Mouse (Mus musculus): ENCODE data around the gene Inpp4b. TPM values are rescaled to one million over a fixed set of nuclear protein-coding genes. Genes with fewer than 3 reads are reported as not detected.
A peak's percentile ranks its signal among the peaks of the same experiment; 100 is the strongest.

Inpp4b gene
- polyA plus RNA-seq, 1 experiment from 2014 or later, result 10.6 TPM

GRCm38 (mm10) chr8:81527661-81528060 lies 185.3 kb downstream of the Inpp4b start:
- Histone ChIP-seq H3K4me2 (no peak overlapping the region), H3K27me3 (replicated peaks) (no peaks in the 10 kb centered on the region), H3K9me3 (no peaks in the 10 kb centered on the region), H3K4me3 (no peak overlapping the region), H3K27ac (no peak overlapping the region), H3K36me3 (replicated peaks) (no peaks in the 10 kb centered on the region), H3K4me1 (no peaks in the 10 kb centered on the region), H3K9ac (no peak overlapping the region)
- WGBS, result 10% methylated on average over 4 of the region's 4 CpGs
- ATAC-seq (replicated peaks), result peak; percentile 27; the same call in 1 of the 2 replicates

- Histone ChIP-seq H3K9me3 (no peaks in the 10 kb centered on the region), H3K36me3 (replicated peaks) (no peaks in the 10 kb centered on the region), H3K9ac (no peak overlapping the region), H3K27me3 (replicated peaks) (no peaks in the 10 kb centered on the region), H3K4me3 (no peak overlapping the region), H3K4me2 (no peak overlapping the region), H3K27ac (no peak overlapping the region), H3K4me1 (no peaks in the 10 kb centered on the region)
- ATAC-seq (replicated peaks), result no peak
- WGBS, result 87% methylated on average over 3 of the region's 3 CpGs
These were observed 196.0 kb downstream of the Inpp4b start for GRCm38 (mm10) chr8:81538310-81538709.

GRCm38 (mm10) chr8:81558550-81558949 lies 216.2 kb downstream of the Inpp4b start:
- Histone ChIP-seq H3K4me2 (no peak overlapping the region), H3K27me3 (replicated peaks) (no peaks in the 10 kb centered on the region), H3K27ac (no peak overlapping the region), H3K4me3 (no peak overlapping the region), H3K36me3 (replicated peaks) (no peaks in the 10 kb centered on the region), H3K9me3 (no peaks in the 10 kb centered on the region), H3K9ac (no peak overlapping the region), H3K4me1 (no peaks in the 10 kb centered on the region)
- WGBS, result 84% methylated on average over 4 of the region's 4 CpGs
- ATAC-seq (replicated peaks), result no peak

GRCm38 (mm10) chr8:81562405-81562804 lies 220.0 kb downstream of the Inpp4b start:
- Histone ChIP-seq H3K9me3 (no peaks in the 10 kb centered on the region), H3K27me3 (replicated peaks) (no peaks in the 10 kb centered on the region), H3K4me2 (no peak overlapping the region), H3K9ac (no peak overlapping the region), H3K4me3 (no peak overlapping the region), H3K4me1 (no peaks in the 10 kb centered on the region), H3K27ac (no peak overlapping the region), H3K36me3 (replicated peaks) (no peaks in the 10 kb centered on the region)
- no peak for ATAC-seq (replicated peaks)
- 72% methylated on average over 1 of the region's 1 CpGs for WGBS

- ATAC-seq (replicated peaks), result no peak
- 90% methylated on average over 4 of the region's 4 CpGs for WGBS
- Histone ChIP-seq H3K27me3 (replicated peaks) (no peaks in the 10 kb centered on the region), H3K27ac (no peak overlapping the region), H3K9me3 (no peaks in the 10 kb centered on the region), H3K4me2 (no peak overlapping the region), H3K9ac (no peak overlapping the region), H3K4me1 (no peaks in the 10 kb centered on the region), H3K4me3 (no peak overlapping the region), H3K36me3 (replicated peaks) (no peaks in the 10 kb centered on the region)
These were observed 223.1 kb downstream of the Inpp4b start for GRCm38 (mm10) chr8:81565484-81565883.

DNA sequence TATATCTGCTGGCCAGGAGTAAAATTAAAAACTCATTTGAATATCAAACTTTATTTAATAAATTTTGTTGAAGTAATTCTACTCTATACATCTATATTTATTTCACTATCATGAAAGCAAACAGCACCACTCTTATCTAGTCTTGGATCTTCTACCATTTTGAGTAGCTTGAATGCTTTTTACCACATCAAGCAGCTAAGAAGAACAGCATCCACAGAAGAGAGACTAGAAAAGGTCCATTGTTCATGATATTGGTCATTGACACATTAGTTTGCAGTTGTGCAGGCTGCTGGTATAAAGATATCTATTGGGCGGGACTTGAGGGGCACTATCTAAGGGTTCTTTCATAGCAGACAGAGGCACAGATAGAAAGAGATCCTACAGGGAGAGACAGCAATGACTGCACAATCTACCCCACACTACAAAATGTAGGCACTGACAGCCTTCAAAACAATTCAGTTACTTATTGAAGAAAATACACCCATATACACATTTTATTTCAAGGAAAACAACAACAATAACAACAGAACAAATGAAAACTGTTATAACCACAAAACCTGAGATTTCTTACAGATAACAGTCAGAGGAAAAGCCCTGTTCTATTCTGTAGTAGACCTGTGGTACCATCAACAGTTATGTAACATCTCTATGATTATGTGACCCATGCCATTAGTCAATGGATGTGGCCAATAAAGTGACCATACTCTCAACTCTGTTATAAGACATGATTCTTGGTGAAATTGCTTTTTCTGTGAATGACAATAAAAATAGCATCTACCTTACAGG lies 230.2 kb downstream of the Inpp4b start:
- 92% methylated on average over 1 of the region's 1 CpGs for WGBS
- no peak for ATAC-seq (replicated peaks)

GRCm38 (mm10) chr8:81575268-81575917 lies 233.0 kb downstream of the Inpp4b start:
- Histone ChIP-seq H3K27me3 (replicated peaks) (no peaks in the 10 kb centered on the region), H3K27ac (no peak overlapping the region), H3K4me1 (no peaks in the 10 kb centered on the region), H3K36me3 (replicated peaks) (no peaks in the 10 kb centered on the region), H3K9ac (no peak overlapping the region), H3K4me2 (no peak overlapping the region), H3K9me3 (no peaks in the 10 kb centered on the region), H3K4me3 (no peak overlapping the region)
- WGBS, result 93% methylated on average over 3 of the region's 3 CpGs
- ATAC-seq (replicated peaks), result no peak

More for the DNA sequence above, 230.2 kb downstream of the Inpp4b start:
- H3K4me1 ChIP-seq, result no peaks in the 10 kb centered on the region
- no peak overlapping the region for H3K4me2 ChIP-seq
- no peak overlapping the region for H3K27ac ChIP-seq
- no peak overlapping the region for H3K4me3 ChIP-seq
- no peak overlapping the region for H3K9ac ChIP-seq
- no peaks in the 10 kb centered on the region for H3K36me3 ChIP-seq (replicated peaks)
- no peaks in the 10 kb centered on the region for H3K9me3 ChIP-seq
- H3K27me3 ChIP-seq (replicated peaks), result no peaks in the 10 kb centered on the region

DNA sequence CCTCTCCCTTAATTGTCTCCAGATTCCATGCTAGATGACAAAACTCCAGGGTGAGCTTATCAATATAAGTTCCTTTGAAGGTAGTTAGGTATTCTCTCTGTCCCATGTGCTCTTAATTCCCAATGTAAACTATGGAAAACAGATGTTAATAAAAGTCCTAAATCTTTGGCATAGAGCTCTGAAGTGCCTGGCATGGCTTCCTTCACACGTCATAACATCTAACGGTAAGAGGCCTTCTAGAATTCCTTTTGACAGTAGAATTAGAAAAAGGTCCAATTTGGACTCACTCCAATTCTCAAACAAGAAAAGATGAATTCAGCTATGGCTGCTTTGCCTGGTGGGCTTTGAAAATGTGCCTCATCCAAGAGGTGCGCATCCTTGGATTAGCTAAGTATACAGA lies 236.6 kb downstream of the Inpp4b start:
- 63% methylated on average over 3 of the region's 3 CpGs for WGBS
- Histone ChIP-seq H3K27ac (no peak overlapping the region), H3K36me3 (replicated peaks) (no peaks in the 10 kb centered on the region), H3K4me1 (no peaks in the 10 kb centered on the region), H3K4me2 (no peak overlapping the region), H3K27me3 (replicated peaks) (no peaks in the 10 kb centered on the region), H3K4me3 (no peak overlapping the region), H3K9ac (no peak overlapping the region), H3K9me3 (no peaks in the 10 kb centered on the region)
- no peak for ATAC-seq (replicated peaks)

DNA sequence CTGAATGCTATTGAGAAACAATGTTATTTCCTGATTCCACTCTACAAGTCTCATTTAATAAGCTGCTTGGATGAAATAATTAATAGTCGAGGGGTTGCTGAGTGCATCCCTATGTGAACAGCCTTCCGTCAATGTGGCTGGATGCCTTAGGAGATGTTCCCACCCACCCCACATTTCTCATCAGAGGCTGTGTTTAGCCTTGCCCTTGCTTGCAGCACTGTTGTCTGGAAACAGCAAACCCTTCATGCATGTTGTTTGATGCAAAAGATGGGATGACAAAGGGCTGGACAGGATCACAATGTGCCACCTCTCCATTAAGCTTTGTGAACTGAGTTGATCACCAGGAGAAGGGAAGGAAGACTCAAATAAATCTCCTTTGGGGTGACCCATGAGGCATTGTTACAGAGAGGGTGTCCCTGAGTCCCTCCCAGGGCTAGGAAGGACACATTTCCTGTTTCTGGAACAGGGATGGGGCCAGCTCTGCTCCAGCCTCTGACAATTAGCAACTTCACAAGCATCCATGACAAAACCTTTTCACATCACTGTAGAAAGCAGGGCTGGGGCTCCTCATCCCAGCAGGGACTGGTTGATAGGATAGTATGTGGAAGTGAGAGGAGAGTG lies 239.6 kb downstream of the Inpp4b start:
- no peaks in the 10 kb centered on the region for H3K27me3 ChIP-seq (replicated peaks)
- H3K27ac ChIP-seq, result no peak overlapping the region
- no peak for ATAC-seq (replicated peaks)
- H3K4me1 ChIP-seq, result no peaks in the 10 kb centered on the region
- 76% methylated on average over 2 of the region's 2 CpGs for WGBS
- no peak overlapping the region for H3K4me2 ChIP-seq
- no peak overlapping the region for H3K9ac ChIP-seq
- H3K9me3 ChIP-seq, result no peaks in the 10 kb centered on the region
- no peak overlapping the region for H3K4me3 ChIP-seq
- no peaks in the 10 kb centered on the region for H3K36me3 ChIP-seq (replicated peaks)

DNA sequence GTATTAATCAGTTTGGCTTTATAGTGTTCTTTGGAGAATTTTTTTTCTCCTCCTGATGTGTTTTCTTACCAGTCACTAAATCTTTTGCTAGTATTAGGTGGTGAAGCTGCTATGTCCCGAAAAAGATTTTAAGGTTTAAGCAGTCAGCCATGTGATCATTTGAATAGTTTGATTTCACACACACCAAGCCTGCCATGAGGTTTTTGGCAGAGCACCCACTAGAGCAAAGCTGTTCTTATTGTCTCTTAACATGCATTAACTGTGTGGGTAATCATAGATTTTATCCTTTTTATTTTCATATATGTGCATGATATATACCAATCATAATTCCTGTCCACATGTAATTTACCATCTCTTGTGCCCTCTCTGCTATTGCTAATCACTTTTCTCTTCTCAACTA lies 240.6 kb downstream of the Inpp4b start:
- H3K4me3 ChIP-seq, result no peak overlapping the region
- no peak for ATAC-seq (replicated peaks)
- no peaks in the 10 kb centered on the region for H3K4me1 ChIP-seq
- H3K9ac ChIP-seq, result no peak overlapping the region
- H3K27ac ChIP-seq, result no peak overlapping the region
- no peaks in the 10 kb centered on the region for H3K36me3 ChIP-seq (replicated peaks)
- no peaks in the 10 kb centered on the region for H3K27me3 ChIP-seq (replicated peaks)
- H3K9me3 ChIP-seq, result no peaks in the 10 kb centered on the region
- no peak overlapping the region for H3K4me2 ChIP-seq
- WGBS, result 65% methylated on average over 1 of the region's 1 CpGs

GRCm38 (mm10) chr8:81586783-81587182 lies 244.4 kb downstream of the Inpp4b start:
- Histone ChIP-seq H3K9ac (no peak overlapping the region), H3K27me3 (replicated peaks) (no peaks in the 10 kb centered on the region), H3K27ac (no peak overlapping the region), H3K4me2 (no peak overlapping the region), H3K4me1 (no peaks in the 10 kb centered on the region), H3K9me3 (no peaks in the 10 kb centered on the region), H3K36me3 (replicated peaks) (no peaks in the 10 kb centered on the region), H3K4me3 (no peak overlapping the region)
- WGBS, result 94% methylated on average over 5 of the region's 5 CpGs
- ATAC-seq (replicated peaks), result no peak

- Histone ChIP-seq H3K4me1 (no peaks in the 10 kb centered on the region), H3K27ac (no peak overlapping the region), H3K36me3 (replicated peaks) (no peaks in the 10 kb centered on the region), H3K9ac (no peak overlapping the region), H3K4me2 (no peak overlapping the region), H3K9me3 (no peaks in the 10 kb centered on the region), H3K27me3 (replicated peaks) (no peaks in the 10 kb centered on the region), H3K4me3 (no peak overlapping the region)
- ATAC-seq (replicated peaks), result no peak
- WGBS, result 87% methylated on average over 3 of the region's 3 CpGs
These were observed 251.9 kb downstream of the Inpp4b start for GRCm38 (mm10) chr8:81594134-81594714.

Measured in midbrain, embryonic 15.5 days (tissue).